Mouse (Mus musculus) lung, postnatal 25 days (tissue): Measurements from ENCODE around the gene Dnajc25.

Experiments used
- DNase-seq: peaks from one replicate; pipeline ENCODE4 v3.0.0; 2022; ENCODE audit warnings: low spot score

Dnajc25 gene

DNA sequence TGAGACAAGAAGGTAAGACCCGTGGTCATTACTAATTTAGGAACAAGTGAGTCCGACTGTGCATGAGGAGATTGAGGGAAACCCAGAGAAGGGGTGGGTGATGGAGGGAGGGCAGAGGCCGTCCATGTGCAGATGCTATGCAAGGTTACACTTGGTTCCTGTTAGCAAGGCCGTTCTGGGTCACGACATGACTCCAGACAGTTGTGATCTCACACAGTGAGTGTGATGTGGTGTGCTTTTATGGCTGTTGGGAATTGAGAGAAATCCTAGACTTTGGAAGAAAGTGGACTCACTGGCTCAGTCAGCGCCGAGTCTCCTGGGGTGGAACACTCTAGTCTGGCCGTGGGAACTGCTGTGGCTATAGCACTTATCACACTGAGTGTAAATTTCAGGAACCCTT lies 11.3 kb downstream of the Dnajc25 start:
- no peak for DNase-seq

DNA sequence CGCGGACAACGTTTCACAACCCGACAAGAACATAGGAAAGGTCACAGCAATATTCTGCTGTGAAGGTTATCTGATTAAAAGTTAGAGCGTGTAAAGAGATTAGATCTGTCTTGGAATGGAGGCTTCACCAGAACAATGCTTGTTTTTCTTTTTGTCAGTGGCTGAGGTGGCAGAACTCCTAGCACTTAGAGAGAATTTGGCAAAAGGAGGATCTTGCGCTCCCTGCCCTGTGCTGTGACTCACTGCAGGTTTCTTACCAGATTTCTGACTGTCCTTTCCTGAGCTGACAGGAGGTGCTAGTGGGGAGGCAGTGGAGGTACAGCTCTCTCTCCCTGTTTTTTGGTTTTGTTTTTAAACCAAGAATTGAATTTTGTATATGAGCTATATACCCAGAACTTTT lies 12.2 kb downstream of the Dnajc25 start:
- DNase-seq, result no peak

DNA sequence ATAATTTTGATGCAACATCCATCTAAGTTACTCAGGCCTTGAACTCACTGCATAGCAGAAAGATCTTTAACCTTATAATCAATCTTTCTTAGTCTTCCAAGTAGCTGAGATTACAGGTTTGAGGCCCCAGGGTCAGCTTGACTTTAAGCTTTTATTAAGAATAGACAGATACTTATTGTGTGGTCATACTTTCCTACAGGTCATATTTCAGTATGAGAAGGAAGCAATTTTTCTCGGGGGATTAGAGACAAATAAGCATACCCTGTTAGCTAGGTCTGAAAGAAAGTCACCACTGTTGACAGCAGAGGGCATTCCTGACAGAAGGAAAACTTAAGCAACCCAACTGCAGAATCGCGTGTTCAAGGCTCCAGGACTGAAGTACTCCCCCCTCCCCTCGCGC lies 13.1 kb downstream of the Dnajc25 start:
- no peak for DNase-seq

DNA sequence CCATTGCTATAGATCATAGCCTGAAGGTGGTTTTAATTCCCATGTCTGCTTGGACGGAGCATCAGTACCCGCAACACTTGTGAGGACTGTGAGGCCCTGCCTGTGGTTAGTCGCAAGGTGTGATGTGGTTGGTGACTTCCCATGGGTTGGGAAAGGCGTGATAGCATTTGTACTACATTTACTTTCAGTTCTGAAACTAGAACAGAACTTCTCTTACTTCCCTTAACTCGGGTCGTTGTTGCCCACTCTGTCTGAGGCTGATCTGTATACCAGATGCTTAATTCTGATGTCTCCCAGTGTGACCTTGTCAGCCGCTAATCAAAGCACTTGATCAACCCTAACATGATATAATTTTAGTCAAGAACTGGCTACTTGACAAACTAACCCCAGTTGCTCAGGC lies 14.3 kb downstream of the Dnajc25 start:
- no peak for DNase-seq

DNA sequence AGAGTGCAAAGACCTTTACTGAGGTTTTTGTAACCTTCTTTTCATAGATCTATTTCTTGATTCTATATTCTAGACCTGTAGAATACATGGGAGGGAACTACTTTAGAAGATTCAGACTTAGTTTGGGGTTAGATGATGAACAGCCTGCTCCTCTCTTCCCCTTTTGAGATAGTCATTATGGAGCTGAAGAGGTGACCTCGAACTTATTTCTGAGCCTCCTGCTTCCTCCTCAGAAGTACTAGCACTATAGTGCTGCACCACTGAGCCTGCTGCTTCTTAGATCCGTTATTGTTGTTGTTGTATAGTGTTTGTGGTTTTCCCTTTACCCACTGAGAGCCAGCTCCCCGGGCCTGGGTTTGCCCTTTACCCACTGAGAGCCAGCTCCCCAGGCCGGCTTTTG lies 14.8 kb downstream of the Dnajc25 start:
- no peak for DNase-seq

DNA sequence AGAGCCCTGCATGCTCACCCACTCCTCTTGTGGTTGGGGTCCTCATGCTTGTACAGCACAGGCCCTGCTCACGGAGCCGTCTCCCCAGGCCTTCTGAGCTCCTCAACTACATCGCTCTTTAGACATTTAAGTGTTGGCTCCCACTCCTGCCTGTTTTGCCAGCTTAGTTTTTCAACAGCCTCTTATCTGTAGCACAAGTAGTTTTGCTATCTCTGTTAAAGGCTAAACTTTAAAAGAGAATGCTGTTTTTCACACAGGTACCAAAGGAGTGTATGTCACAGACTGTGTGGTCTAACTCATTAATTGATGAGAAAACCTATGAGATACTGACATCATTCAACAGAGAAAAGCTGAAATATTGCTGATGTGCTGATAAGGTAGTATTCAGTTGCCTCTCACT lies 16.6 kb downstream of the Dnajc25 start:
- no peak for DNase-seq

DNA sequence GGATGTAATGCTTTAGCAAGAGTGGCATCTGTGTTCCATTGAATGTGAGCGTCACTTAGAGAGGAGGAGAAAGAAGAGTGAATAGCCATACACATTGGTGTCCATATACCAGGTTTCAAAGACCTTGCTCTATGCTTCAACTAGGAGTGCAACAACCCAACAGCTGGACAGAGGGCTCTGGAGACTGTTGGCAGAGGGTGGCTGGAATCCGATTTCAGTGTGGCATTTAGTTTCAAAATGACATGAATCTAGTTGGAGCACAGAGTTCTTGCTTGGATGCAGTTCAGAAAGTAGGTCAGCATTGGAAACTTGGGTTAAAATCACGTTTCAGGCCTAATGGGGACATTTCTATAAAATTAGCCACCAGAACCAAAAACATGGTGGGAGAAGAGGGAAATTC lies 20.3 kb downstream of the Dnajc25 start:
- DNase-seq, result no peak

DNA sequence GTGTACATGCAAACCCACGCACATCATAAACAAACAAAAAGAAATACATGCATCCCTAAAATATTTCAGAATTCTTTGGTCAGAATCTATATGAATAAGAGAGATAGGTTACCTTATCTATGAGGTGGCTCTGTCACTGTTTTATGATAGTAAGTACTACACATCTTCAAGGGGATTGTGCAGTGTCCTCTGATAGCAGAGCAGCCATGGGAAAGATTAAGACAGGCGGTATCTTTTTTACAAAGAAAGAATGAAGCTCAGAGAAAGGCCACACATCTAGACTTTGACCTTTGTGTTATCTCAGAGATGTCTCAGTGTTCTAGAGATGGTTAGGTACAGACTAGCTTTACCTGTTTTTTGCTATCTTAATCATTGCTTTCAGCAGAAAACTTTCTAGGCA lies 22.1 kb downstream of the Dnajc25 start:
- no peak for DNase-seq

DNA sequence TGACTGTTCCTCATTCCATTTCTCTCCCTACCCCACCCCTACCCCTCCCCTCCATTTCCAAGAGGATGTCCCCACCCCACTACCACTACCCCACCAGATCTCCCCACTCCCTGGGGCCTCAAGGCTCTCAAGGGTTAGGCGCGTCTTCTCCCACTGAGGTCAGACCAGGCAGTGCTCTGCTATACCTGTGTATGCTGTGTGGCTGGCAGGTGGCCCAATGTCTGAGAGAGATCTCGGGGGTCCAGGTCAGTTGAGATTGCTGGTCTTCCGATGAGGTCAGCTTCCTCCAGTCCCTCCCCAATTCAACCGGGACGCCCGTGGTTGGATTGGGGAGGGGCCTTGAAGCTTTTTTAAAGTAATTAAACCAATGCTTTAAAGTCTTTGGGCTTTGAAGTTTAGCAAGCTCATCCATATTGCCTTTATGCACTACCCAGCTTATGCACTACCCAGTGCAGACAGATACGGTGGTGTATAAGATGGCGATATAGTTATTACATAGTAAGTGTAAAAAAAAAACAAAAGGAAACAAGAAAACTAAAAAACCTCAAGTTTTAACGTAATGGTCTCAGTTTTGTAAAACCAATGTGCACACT lies 39.6 kb downstream of the Dnajc25 start:
- DNase-seq, result no peak

DNA sequence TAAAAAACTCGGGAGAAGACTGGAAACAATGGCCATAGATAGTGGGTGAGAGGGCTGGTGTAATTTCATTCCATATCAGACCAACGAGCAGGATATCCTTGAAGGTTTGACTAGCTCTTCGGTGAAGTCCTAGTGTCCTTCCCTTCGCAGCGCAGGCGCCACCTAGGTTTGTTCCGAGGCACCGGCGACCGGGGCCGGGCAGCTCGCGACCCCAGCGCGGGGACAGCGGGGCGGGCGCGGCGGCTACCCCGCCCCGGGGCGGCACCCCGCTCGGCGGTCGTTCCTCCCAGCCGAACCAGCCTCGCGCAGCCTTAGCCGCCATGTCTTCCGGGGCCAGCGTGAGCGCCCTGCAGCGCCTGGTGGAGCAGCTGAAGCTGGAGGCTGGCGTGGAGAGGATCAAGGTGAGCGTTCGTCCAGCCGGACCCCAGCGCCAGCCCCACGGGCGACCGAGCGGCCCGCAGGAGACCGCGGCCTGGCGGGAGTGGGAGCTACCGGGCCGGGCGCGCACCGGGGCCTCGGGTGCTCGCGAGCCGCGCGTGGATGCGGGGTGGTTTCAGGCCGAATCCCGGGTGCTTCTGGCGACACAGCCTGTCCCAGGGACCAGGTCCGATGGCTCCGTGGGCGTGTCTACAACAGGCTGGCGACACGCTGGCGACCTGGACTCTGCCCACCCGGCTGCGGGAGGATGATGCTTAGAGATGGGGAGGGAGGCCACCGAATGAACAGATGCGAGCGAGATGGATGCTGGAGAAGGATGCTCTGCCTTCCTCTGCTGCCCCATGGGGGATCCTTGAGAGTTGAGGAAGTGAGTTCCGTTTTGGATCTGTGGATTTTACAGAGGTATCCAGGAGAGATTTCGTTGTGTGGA lies 40.3 kb downstream of the Dnajc25 start, which contains the start of gene Gng10:
TSS of gene Gng10 (plus strand) at position 171 of the 868 bp plus-strand sequence.
- DNase-seq, result peak; percentile 52

DNA sequence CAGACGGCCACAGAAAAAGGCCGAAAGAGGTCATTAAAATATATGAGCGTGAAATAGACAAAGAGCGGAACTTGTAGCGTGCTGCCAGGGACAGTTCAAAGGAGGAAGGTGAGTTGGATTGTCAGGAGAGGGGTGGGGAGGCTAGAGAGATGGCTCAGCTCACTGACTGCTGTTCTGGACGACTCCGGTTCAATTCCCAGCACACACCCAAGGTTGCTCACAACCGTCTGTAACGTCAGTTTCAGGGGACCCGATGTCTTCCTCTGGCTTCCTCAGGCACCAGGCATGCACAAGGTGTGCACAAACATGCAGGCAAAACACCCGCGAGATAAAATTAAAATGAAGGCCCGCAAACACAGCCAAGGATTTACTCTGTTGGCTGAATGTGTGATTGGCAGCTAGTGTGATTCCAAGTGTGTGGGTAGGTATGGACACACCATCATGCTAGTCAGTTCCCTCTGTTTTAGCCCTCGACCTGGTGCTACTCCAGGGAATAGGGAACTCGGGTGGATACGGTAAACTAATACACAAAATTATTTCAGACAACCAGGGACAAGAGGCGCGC lies 41.0 kb downstream of the Dnajc25 start:
- DNase-seq, result no peak

DNA sequence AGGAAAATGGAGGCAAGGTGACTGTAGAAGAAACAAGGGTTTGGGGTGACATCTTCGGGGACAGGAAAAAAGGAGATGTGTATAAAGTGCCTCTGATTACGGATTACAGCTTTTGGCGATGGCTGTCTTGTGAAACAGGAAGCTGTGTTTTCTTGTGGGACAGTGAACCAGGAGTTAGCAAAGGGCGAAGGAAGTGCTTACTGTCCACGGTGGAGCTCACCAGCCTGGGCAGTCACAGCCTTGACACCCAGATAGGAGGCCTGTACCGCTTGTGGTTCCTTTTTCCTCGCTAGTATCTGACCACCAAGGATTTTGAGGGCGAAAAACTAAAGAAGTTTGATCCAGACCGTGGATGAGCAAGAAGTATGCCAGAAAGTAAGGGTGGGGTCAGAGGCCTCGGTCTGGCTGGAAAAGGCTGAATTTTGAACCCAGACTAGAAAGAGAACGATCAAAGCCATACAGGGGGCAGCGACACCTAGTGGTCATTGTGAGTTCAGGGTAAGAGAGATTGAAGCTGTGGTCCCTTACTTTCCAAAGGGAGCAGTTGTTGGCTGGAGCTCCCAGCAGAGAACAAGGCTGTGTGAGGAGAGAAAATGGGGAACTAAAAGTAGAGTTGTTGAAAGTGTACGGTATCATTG lies 41.7 kb downstream of the Dnajc25 start:
- DNase-seq, result peak; percentile 79

DNA sequence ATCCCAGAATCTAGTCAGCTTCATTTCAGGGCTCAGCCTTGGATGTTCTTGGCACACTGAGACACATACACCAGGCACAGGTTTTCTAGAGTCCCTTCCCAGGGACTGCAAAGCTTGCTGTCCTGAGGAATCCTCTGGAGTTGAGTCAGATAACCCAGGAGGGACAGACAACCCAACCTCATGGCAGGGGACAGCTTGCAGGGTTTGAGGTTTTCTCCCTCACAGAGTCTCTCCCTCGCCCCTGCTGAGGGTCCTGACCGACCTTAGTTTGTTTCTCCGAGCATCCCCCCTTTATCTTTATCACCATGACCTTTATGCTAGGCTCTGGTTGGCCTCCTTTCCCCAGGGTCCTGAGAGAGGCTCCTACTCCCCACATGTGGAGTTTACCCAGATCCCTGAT lies 42.7 kb downstream of the Dnajc25 start:
- no peak for DNase-seq

DNA sequence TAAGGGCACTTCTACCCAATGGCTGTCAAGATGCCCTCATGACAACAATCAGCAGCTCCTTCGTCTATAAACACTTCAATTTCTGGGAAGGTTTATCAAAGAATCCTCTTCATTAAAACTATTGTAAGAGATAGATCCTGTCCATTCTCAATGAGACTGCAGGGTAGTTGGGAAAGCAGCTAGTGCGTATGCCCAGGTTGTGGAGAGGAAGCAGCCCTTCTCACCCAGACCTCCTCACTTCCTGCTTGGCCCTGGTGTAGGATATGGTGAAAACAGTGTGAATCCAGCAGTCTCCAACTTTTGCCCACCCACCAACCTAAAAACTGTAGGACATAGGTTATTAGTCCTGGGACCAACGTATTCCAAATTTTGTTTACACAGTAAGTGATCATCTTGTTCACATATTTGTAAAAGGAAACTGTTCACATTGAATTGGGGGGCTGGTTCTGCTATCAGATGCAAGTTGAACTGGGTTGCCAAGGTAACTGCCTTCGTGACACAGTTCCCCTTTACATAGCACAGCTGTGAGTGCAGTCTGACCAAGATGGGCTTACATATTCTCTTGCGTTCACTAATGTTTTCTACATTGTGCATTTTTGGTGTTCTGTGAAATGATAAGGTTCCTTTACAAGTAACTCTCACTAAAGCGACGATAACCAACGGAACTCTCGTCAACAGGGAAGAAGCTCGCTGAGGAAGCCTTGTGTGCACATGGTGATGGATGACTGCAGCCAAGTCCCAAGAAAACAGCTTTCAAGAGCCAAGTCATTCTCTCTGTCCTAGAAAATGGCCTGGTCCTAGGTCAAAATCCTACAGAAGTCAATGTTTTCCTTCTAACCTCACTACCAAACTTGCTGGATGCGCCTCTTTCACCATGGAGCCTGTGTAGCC lies 45.8 kb downstream of the Dnajc25 start:
- no peak for DNase-seq

DNA sequence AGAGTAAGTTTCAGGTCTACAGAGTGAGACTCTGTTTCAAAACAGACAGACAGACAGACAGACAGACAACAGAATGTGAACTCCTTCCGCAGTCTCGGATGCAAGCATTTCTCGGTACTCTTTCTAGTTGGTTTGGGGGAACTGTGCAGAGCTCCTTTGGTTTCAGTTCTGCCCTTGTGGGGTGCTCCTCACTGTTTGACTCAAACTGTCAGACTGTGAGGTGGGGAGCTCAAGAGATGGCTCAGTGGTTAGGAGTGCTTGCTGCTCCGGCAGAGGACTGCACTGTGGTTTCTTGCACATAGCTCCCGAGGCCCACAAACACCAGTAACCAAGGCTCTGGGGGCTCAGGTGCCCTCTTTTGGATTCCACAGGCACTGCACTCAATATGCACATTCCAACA lies 48.2 kb downstream of the Dnajc25 start:
- DNase-seq, result no peak

DNA sequence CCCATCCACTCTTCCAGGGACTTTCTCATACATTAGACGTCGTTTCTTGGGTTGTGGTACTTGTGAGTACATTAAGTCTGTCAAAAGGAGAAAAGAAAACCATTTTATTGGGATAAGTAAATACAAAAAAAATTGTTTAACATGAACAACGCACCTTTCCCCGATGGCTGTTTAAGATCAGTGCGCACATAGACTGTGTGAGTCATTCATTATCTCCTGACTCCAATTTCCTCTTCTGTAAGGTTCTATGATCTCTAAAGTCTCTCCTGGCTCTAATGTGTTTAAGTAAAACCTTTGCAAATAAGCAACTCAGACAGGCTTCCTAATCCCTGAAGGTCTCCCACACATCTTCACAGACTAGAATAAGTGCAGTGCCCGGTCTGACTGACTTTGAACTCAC lies 49.0 kb downstream of the Dnajc25 start:
- no peak for DNase-seq

DNA sequence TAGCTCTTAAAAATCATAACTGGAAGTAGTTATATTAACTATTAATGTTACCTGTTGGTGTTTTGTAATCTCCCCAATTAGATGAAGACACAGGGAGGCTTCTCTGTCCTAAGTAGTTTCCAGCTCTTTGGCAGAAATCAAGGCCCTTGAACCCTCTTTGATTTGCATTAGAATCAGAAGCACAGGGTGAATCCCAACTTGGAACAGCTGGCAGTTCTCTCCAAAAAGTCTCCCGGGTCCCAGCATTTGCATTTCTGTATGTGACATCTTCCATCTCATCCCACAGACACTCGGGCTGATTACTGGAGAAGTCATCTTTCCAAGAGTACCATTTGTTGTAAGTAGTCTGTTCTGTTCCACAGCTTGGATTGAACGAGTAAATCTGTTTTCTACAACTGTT lies 52.4 kb downstream of the Dnajc25 start:
- no peak for DNase-seq

DNA sequence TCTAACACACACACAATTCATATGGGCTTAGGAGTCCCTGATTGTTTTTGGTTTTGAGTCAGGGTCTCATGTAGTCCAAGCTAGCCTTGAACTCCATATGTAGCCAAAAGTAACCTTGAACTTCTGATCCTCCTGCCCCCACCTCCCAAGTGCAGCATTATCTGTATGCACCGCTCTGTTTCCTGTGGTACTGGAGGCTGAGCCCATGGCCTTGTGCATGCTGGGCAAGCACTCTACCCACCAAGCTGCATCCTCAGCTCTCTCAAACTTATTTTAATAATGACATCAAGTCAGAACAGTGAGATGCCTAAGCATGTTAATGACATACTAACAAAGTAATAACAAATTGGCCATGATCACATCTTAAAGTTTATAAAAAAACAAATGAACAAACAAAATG lies 56.2 kb downstream of the Dnajc25 start:
- no peak for DNase-seq

DNA sequence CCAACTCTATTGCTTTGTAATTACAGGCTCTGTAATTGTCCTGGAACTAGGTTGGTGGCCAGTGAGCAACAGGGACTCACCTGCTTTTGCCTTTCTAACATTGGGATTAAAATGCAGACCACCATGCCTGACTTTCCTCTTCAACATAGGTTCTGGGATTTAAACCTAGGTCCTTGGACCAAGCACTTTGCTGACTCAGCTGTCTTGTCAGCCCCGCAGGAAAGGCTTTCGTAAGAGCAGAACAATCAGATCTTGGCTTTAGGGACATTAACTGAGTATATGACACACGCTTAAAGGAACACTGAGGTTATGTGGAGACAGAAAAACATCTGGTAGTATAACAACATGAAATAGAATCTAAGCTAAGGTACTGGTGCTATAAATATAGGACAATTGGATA lies 63.1 kb downstream of the Dnajc25 start:
- DNase-seq, result no peak

DNA sequence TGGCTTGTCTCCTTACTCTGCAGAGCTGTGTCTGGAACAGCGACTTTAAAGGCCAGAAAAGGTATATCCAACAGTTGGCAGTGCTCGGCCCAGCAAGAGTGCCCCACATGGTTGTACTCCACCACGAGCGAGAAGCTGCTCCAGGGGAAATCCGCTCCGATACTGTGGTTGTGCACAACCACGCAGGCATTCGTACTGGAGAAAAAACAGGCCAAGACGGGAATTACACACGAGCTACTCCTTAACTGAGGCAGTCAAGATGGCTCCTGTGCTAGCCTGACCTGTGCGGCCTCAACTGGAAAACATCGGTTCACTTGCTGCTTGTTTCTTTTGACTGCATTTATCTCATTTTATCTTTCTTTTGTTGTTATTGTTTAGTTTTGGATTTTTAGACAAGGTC lies 67.7 kb downstream of the Dnajc25 start:
- DNase-seq, result no peak

DNA sequence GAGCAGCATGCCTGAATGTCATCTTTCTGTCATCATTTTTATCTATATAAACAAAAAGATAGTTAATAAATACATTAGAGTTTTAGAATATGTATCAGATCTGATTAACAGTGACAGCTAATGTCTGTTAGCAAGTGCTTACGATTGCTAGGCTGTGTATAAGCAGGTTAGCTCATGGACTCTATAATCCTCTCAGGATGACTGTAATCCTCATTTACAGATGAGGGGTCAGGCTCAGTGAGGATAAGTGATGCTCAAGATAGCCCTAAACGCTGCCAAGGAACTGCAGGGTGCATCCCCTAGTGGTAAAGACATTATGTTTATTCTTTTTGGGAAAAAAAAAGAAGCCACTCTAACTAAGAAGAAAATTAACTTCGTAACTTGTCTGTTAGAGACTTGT lies 74.4 kb downstream of the Dnajc25 start:
- no peak for DNase-seq
